Comparison of ENCODE assay signal across 8 mouse cellular contexts in the genomic region with DNA sequence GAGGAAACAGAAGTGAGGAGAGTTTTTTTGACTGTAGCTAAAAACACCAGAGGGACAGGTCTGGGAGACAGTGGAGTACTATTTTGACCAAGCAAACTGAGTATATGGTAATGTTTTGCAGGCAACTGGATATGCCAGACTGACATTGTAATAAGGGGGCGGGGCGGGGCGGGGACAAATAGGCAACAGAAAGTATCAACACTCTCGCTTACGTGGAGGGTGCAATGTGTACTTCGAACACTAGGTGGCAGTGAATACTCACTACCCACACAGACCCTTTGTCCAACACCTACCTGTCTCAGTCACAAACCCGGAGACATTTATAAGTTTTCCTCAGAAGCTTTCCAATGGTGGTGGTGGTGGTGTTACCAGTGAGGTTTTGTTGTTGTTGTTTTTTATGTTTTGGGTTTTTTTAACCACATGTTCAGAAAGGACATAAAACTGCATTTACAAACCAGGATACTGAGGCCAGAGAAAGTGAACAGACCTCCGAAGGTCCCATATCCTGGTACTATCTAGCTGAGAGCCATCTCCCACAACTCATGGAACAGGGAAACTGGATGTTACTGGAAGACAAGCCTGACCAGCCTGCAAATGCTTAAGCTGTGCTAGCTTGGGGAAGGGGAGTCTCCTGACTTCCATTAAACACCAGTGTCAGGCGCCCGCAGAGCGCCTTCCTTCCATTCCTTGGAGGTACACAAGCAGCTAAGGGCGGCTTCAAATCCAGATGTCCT.
DNase-seq lines count a peak whose midpoint lies in the region; ATAC-seq and TF ChIP-seq lines count a peak whose summit lies in the region.

No protein-coding gene starts in this region.

- H3K9ac ChIP-seq in heart, embryonic 15.5 days, result peak overlapping the region; percentile 26; the same call in 1 of the 2 replicates
- no peak overlapping the region for H3K9ac ChIP-seq in liver, embryonic 12.5 days
- peak overlapping the region; percentile 5; the same call in 1 of the 2 replicates for H3K9ac ChIP-seq in neural tube, embryonic 11.5 days (ENCODE audit: low read length)

- H3ac ChIP-seq in C2C12 (ENCODE audit: control insufficient read depth, insufficient read length, low read depth), result no peak overlapping the region

- no peaks in the 10 kb centered on the region for H3K36me3 ChIP-seq in C2C12 (ENCODE audit: control insufficient read depth, insufficient read depth)
- H3K36me3 ChIP-seq in heart, embryonic 15.5 days, result no peaks in the 10 kb centered on the region
- no peaks in the 10 kb centered on the region for H3K36me3 ChIP-seq in liver, embryonic 12.5 days
- no peaks in the 10 kb centered on the region for H3K36me3 ChIP-seq in neural tube, embryonic 11.5 days (ENCODE audit: control insufficient read depth, insufficient read depth, low read length)

- peak; percentile 79 to 85 for DNase-seq in kidney, postnatal 25 days
- DNase-seq in neural tube, embryonic 11.5 days (ENCODE audit: low spot score), result peak; percentile 77
- DNase-seq in testis, postnatal 10 days (ENCODE audit: low spot score), result peak; percentile 81

- no peaks in the 10 kb centered on the region for H3K79me3 ChIP-seq in C2C12 (ENCODE audit: low read depth)

- 35% methylated on average over 12 of the region's 12 CpGs for WGBS in bone marrow, adult 2 months
- 31% methylated on average over 12 of the region's 12 CpGs for WGBS in heart, embryonic 15.5 days
- WGBS in liver, embryonic 12.5 days (ENCODE audit: insufficient replicate concordance), result 34% methylated on average over 12 of the region's 12 CpGs
- WGBS in neural tube, embryonic 11.5 days, result 32% methylated on average over 12 of the region's 12 CpGs

- no peaks in the 10 kb centered on the region for H3K9me3 ChIP-seq in heart, embryonic 15.5 days (replicated peaks)
- H3K9me3 ChIP-seq in liver, embryonic 12.5 days (replicated peaks), result no peaks in the 10 kb centered on the region
- H3K9me3 ChIP-seq in neural tube, embryonic 11.5 days (ENCODE audit: control insufficient read depth, low read length), result no peaks in the 10 kb centered on the region

- H3K4me1 ChIP-seq in bone marrow, adult 2 months (ENCODE audit: control insufficient read depth, insufficient read depth, low read length), result no peaks in the 10 kb centered on the region
- peaks cover 8% of the 10 kb centered on the region for H3K4me1 ChIP-seq in heart, embryonic 15.5 days (replicated peaks)
- no peaks in the 10 kb centered on the region for H3K4me1 ChIP-seq in liver, embryonic 12.5 days
- peaks cover 2% of the 10 kb centered on the region; the same call in 1 of the 2 replicates for H3K4me1 ChIP-seq in neural tube, embryonic 11.5 days (ENCODE audit: control insufficient read depth, insufficient read depth, low read length)

- ATAC-seq in erythroblast, adult 5-6 weeks (replicated peaks; ENCODE audit: low FRiP score, poor library complexity, severe bottlenecking), result 0 out of 2 replicates have a peak, but pooled peaks have one; percentile 52
- 0 out of 2 replicates have a peak, but pooled peaks have one; percentile 23 for ATAC-seq in heart, embryonic 15.5 days (replicated peaks; ENCODE audit: insufficient number of reproducible peaks, insufficient read depth, low FRiP score, low read depth)
- ATAC-seq in liver, embryonic 12.5 days, result peak; percentile 67
- peak; percentile 68 for ATAC-seq in neural tube, embryonic 11.5 days (ENCODE audit: insufficient read depth, low FRiP score, low TSS enrichment)

- peak; percentile 73 for TF ChIP-seq CTCF in C2C12 (IDR thresholded peaks at IDR 0.05; ENCODE audit: control insufficient read depth, insufficient read depth, insufficient read length)
- TF ChIP-seq CTCF in bone marrow, adult 2 months (IDR thresholded peaks at IDR 0.05; ENCODE audit: control insufficient read depth, insufficient read depth, low read length), result peak; percentile 49; the same call in 1 of the 2 replicates

- no peak overlapping the region for H3K4me3 ChIP-seq in C2C12 (ENCODE audit: insufficient read depth, poor library complexity, severe bottlenecking)
- H3K4me3 ChIP-seq in bone marrow, adult 2 months (replicated peaks; ENCODE audit: control insufficient read depth, low read depth, low read length), result no peak overlapping the region
- H3K4me3 ChIP-seq in heart, embryonic 15.5 days, result no peak overlapping the region
- H3K4me3 ChIP-seq in liver, embryonic 12.5 days, result no peak overlapping the region
- no peak overlapping the region for H3K4me3 ChIP-seq in neural tube, embryonic 11.5 days (ENCODE audit: low read depth, low read length)

- no peak for TF ChIP-seq POLR2A in bone marrow, adult 2 months (IDR thresholded peaks at IDR 0.05; ENCODE audit: borderline replicate concordance, control insufficient read depth, low read depth, low read length)

- peaks cover 17% of the 10 kb centered on the region for H3K27me3 ChIP-seq in C2C12 (ENCODE audit: control insufficient read depth, insufficient read depth, insufficient read length)
- H3K27me3 ChIP-seq in heart, embryonic 15.5 days, result peaks cover 15% of the 10 kb centered on the region
- peaks cover 13% of the 10 kb centered on the region for H3K27me3 ChIP-seq in liver, embryonic 12.5 days (replicated peaks)
- 0 out of 2 replicates have a peak, but pooled peaks cover 3% of the 10 kb centered on the region for H3K27me3 ChIP-seq in neural tube, embryonic 11.5 days (ENCODE audit: control insufficient read depth, insufficient read depth, low read length)

- H3K79me2 ChIP-seq in C2C12 (ENCODE audit: control insufficient read depth, insufficient read depth), result no peaks in the 10 kb centered on the region

- H3K27ac ChIP-seq in bone marrow, adult 2 months (ENCODE audit: control insufficient read depth, insufficient read depth, low read depth, low read length, poor library complexity), result no peak overlapping the region
- no peak overlapping the region for H3K27ac ChIP-seq in heart, embryonic 15.5 days
- H3K27ac ChIP-seq in liver, embryonic 12.5 days, result no peak overlapping the region
- 0 out of 2 replicates have a peak overlapping the region, but pooled peaks have one; percentile 14 for H3K27ac ChIP-seq in neural tube, embryonic 11.5 days (ENCODE audit: low read depth, low read length)

- H3K4me2 ChIP-seq in heart, embryonic 15.5 days, result peak overlapping the region; percentile 53; the same call in 1 of the 2 replicates
- 0 out of 2 replicates have a peak overlapping the region, but pooled peaks have one; percentile 17 for H3K4me2 ChIP-seq in liver, embryonic 12.5 days
- H3K4me2 ChIP-seq in neural tube, embryonic 11.5 days (ENCODE audit: low read depth), result no peak overlapping the region

TF ChIP-seq in C2C12, 6 proteins besides CTCF, POLR2A, EP300 and RAD21:
- TF ChIP-seq MYOG (IDR thresholded peaks at IDR 0.05; ENCODE audit: control insufficient read depth, extremely low read depth, insufficient read length) (no peak), MYOD1 (IDR thresholded peaks at IDR 0.05; ENCODE audit: control insufficient read depth, insufficient read length, low read depth) (no peak), USF1 (IDR thresholded peaks at IDR 0.05; ENCODE audit: low read depth) (no peak)
